Mouse (Mus musculus): ENCODE measurements around the gene Prcp. TPM values are rescaled to one million over a fixed set of nuclear protein-coding genes. Genes with fewer than 3 reads are reported as not detected.
"Not testable (repeated sequence)": the region's sequence is repeated elsewhere in the genome, so short reads cannot be mapped to it uniquely, and the experiment has no call there.

Gene Prcp
- polyA plus RNA-seq, 1 experiment from 2014 or later = 21.1 TPM

DNA sequence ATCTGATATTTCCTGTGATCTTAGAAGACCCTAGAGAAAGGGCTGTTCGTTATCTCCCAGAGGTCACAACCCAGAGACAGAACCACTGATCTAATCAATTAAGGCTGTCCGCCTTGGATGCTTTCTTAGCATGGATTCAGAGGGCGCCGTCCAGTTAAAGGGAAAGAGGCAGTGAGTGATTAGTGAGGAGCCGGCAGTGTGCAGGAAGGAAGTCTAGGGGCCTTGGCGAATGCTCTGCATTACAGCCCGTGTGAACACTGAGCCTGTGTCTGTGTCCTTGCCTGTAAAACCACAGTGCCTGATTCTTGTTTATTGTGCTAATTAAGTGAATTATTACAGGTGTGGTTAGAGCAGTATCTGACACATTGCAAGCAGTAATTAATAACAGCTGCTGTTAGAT, 30.0 kb downstream of the Prcp start:
- not testable (repeated sequence) for H3K9me3 ChIP-seq (ENCODE audit: control insufficient read depth, low read length); DNase-seq (ENCODE audit: low spot score); H3K4me2 ChIP-seq (replicated peaks); H3K27ac ChIP-seq; H3K4me1 ChIP-seq (replicated peaks; ENCODE audit: control insufficient read depth, insufficient read depth, low read length); H3K27me3 ChIP-seq (ENCODE audit: control insufficient read depth, insufficient read depth, low read length); H3K36me3 ChIP-seq (replicated peaks; ENCODE audit: control insufficient read depth, insufficient read depth); H3K4me3 ChIP-seq (replicated peaks; ENCODE audit: low read length); H3K9ac ChIP-seq
- WGBS = 53% methylated on average over 7 of the region's 7 CpGs
- peak; percentile 55; the same call in 1 of the 2 replicates for ATAC-seq (ENCODE audit: low FRiP score)

DNA sequence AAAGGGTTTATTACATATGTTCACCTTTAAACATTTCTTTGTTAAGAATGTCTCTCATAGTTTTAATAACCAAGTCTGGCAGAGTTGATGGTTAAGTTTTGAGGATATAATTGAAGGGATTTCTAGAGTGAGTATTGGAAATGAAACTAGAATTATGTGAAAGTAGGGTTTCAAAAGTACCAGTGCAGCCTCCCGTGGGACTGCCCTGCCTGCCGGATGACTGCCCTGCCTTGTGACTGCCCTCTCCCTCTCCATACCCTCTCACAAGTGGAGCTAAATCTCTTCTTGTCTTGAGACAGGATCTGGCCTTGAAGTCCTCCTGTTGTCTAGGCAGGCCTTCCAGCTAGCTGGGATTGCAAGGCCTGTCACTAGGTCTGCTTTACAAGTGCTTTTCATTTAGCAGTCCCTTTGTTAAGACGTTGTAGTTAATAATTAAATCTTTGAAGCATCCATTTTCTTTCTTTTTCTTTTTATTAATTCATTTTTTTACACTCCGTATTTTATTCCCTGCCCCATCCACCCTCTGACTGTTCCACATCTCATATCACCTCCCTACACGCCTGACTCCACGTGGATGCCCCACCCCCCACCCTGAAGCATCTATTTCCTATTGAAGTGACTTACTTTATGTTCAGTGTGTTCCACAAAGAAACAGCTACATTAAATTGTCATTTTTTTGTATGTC, 46.0 kb downstream of the Prcp start:
- H3K36me3 ChIP-seq (replicated peaks; ENCODE audit: control insufficient read depth, insufficient read depth) = no peaks in the 10 kb centered on the region
- H3K27me3 ChIP-seq (ENCODE audit: control insufficient read depth, insufficient read depth, low read length) = no peaks in the 10 kb centered on the region
- H3K4me2 ChIP-seq (replicated peaks) = no peak overlapping the region
- ATAC-seq (ENCODE audit: low FRiP score) (no peak), DNase-seq (ENCODE audit: low spot score) (no peak)
- no peak overlapping the region for H3K9ac ChIP-seq
- 78% methylated on average over 6 of the region's 6 CpGs for WGBS
- no peaks in the 10 kb centered on the region for H3K4me1 ChIP-seq (replicated peaks; ENCODE audit: control insufficient read depth, insufficient read depth, low read length)
- H3K4me3 ChIP-seq (replicated peaks; ENCODE audit: low read length) = no peak overlapping the region
- H3K27ac ChIP-seq = no peak overlapping the region
- no peaks in the 10 kb centered on the region for H3K9me3 ChIP-seq (ENCODE audit: control insufficient read depth, low read length)

GRCm38 (mm10) chr7:92920857-92921172, 46.5 kb downstream of the Prcp start:
- ATAC-seq (ENCODE audit: low FRiP score) = no peak
- H3K36me3 ChIP-seq (replicated peaks; ENCODE audit: control insufficient read depth, insufficient read depth) = no peaks in the 10 kb centered on the region
- 67% methylated on average over 2 of the region's 2 CpGs for WGBS
- H3K4me2 ChIP-seq (replicated peaks) = no peak overlapping the region
- no peaks in the 10 kb centered on the region for H3K4me1 ChIP-seq (replicated peaks; ENCODE audit: control insufficient read depth, insufficient read depth, low read length)
- H3K9me3 ChIP-seq (ENCODE audit: control insufficient read depth, low read length) = no peaks in the 10 kb centered on the region
- no peak for DNase-seq (ENCODE audit: low spot score)
- H3K27ac ChIP-seq = no peak overlapping the region
- H3K9ac ChIP-seq = no peak overlapping the region
- no peak overlapping the region for H3K4me3 ChIP-seq (replicated peaks; ENCODE audit: low read length)
- H3K27me3 ChIP-seq (ENCODE audit: control insufficient read depth, insufficient read depth, low read length) = no peaks in the 10 kb centered on the region

DNA sequence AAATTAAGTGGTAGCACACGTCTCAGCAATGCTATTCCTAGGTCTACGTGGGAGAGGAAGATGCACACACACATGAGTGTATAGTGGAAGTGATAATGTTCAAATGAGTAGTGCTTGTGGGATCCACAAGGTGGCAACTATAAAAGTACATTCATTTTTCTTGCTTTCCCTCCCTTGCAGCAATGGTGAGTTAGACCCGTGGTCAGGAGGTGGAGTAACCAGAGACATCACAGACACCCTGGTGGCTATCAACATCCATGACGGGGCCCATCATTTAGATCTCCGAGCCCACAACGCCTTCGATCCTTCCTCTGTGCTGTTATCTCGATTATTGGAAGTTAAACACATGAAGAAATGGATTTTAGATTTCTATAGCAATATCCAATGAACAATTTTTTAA, 58.5 kb downstream of the Prcp start:
- Histone ChIP-seq H3K27ac (no peak overlapping the region), H3K4me1 (replicated peaks; ENCODE audit: control insufficient read depth, insufficient read depth, low read length) (no peaks in the 10 kb centered on the region), H3K36me3 (replicated peaks; ENCODE audit: control insufficient read depth, insufficient read depth) (no peaks in the 10 kb centered on the region), H3K4me3 (replicated peaks; ENCODE audit: low read length) (no peak overlapping the region), H3K9ac (no peak overlapping the region), H3K4me2 (replicated peaks) (no peak overlapping the region), H3K9me3 (ENCODE audit: control insufficient read depth, low read length) (no peaks in the 10 kb centered on the region), H3K27me3 (ENCODE audit: control insufficient read depth, insufficient read depth, low read length) (no peaks in the 10 kb centered on the region)
- DNase-seq (ENCODE audit: low spot score) (no peak), ATAC-seq (ENCODE audit: low FRiP score) (no peak)
- 89% methylated on average over 8 of the region's 8 CpGs for WGBS

DNA sequence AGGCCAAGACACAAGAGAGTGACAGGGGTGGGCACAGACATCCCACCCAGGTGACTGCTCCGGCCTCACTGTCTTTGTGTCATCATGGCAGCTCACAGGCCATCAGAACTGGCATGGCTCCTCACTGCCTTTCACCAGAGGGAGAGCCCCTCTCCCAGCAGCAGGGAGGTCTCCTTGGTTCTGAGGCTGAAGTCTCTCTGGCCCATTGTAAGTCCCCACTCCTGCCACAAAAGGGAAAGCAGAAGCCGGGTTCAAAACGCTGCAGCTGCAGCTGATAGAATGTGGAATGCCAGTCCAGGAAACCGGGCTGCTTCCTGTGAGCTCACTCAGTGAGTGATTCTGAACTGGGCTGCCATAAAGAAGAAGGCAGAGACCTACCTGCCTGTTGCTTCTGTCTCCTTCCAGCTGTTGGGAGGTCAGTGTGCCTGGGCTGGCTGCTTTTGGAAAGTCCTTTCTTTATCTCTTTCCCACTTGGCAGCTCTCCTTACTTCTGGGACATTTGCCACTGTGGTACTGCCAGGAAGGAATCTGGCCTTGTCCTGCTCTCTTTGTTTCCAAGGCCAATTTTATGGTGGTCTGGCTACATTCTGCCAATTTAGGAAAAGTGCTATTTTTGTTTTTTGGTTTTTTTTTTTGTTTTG, 59.2 kb downstream of the Prcp start:
- 71% methylated on average over 4 of the region's 4 CpGs for WGBS
- ATAC-seq (ENCODE audit: low FRiP score) = not testable (repeated sequence)

GRCm38 (mm10) chr7:92936747-92937146, 62.5 kb downstream of the Prcp start:
- WGBS = 60% methylated on average over 5 of the region's 5 CpGs

More for the DNA sequence above, 59.2 kb downstream of the Prcp start:
- H3K27me3 ChIP-seq (ENCODE audit: control insufficient read depth, insufficient read depth, low read length); H3K36me3 ChIP-seq (replicated peaks; ENCODE audit: control insufficient read depth, insufficient read depth); H3K9me3 ChIP-seq (ENCODE audit: control insufficient read depth, low read length); H3K4me2 ChIP-seq (replicated peaks); H3K4me1 ChIP-seq (replicated peaks; ENCODE audit: control insufficient read depth, insufficient read depth, low read length); H3K27ac ChIP-seq; H3K9ac ChIP-seq; DNase-seq (ENCODE audit: low spot score); H3K4me3 ChIP-seq (replicated peaks; ENCODE audit: low read length): not testable (repeated sequence)

DNA sequence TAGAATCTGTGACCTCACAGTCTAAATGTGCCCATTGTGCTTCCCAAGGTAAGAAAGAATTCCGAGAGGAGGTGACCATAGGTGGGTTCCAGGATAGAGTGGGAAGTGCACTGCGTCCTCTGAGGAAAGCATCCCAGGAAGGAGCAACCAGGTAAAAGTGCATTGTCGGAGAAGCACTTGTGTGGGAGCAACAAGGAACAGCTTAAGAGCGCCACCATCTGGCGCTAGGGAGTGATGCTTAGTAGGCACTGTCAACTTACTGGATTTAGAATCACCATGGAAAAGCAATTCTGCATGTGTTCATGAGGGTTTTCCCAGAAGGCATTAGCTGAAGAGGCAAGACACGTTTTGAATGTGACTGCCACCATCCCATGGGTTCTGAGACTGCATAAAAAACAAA, 63.7 kb downstream of the Prcp start:
- no peaks in the 10 kb centered on the region for H3K4me1 ChIP-seq (replicated peaks; ENCODE audit: control insufficient read depth, insufficient read depth, low read length)
- no peak overlapping the region for H3K9ac ChIP-seq
- no peak for DNase-seq (ENCODE audit: low spot score)
- H3K9me3 ChIP-seq (ENCODE audit: control insufficient read depth, low read length) = no peaks in the 10 kb centered on the region
- no peaks in the 10 kb centered on the region for H3K36me3 ChIP-seq (replicated peaks; ENCODE audit: control insufficient read depth, insufficient read depth)
- no peak overlapping the region for H3K27ac ChIP-seq
- no peak overlapping the region for H3K4me3 ChIP-seq (replicated peaks; ENCODE audit: low read length)
- H3K27me3 ChIP-seq (ENCODE audit: control insufficient read depth, insufficient read depth, low read length) = no peaks in the 10 kb centered on the region
- no peak for ATAC-seq (ENCODE audit: low FRiP score)
- no peak overlapping the region for H3K4me2 ChIP-seq (replicated peaks)
- 27% methylated on average over 6 of the region's 6 CpGs for WGBS

More at GRCm38 (mm10) chr7:92936747-92937146, 62.5 kb downstream of the Prcp start:
- no peak overlapping the region for H3K4me2 ChIP-seq (replicated peaks)
- H3K27ac ChIP-seq = no peak overlapping the region
- H3K9me3 ChIP-seq (ENCODE audit: control insufficient read depth, low read length) = no peaks in the 10 kb centered on the region
- no peak overlapping the region for H3K4me3 ChIP-seq (replicated peaks; ENCODE audit: low read length)
- H3K9ac ChIP-seq = no peak overlapping the region
- ATAC-seq (ENCODE audit: low FRiP score) (no peak), DNase-seq (ENCODE audit: low spot score) (no peak)
- H3K36me3 ChIP-seq (replicated peaks; ENCODE audit: control insufficient read depth, insufficient read depth) = no peaks in the 10 kb centered on the region
- H3K4me1 ChIP-seq (replicated peaks; ENCODE audit: control insufficient read depth, insufficient read depth, low read length) = no peaks in the 10 kb centered on the region
- no peaks in the 10 kb centered on the region for H3K27me3 ChIP-seq (ENCODE audit: control insufficient read depth, insufficient read depth, low read length)

GRCm38 (mm10) chr7:92939776-92940175, 65.5 kb downstream of the Prcp start:
- H3K27ac ChIP-seq = no peak overlapping the region
- H3K4me1 ChIP-seq (replicated peaks; ENCODE audit: control insufficient read depth, insufficient read depth, low read length) = no peaks in the 10 kb centered on the region
- no peak overlapping the region for H3K9ac ChIP-seq
- no peak overlapping the region for H3K4me3 ChIP-seq (replicated peaks; ENCODE audit: low read length)
- H3K36me3 ChIP-seq (replicated peaks; ENCODE audit: control insufficient read depth, insufficient read depth) = no peaks in the 10 kb centered on the region
- DNase-seq (ENCODE audit: low spot score) = no peak
- no peak for ATAC-seq (ENCODE audit: low FRiP score)
- H3K27me3 ChIP-seq (ENCODE audit: control insufficient read depth, insufficient read depth, low read length) = no peaks in the 10 kb centered on the region
- no peaks in the 10 kb centered on the region for H3K9me3 ChIP-seq (ENCODE audit: control insufficient read depth, low read length)
- 69% methylated on average over 5 of the region's 5 CpGs for WGBS
- H3K4me2 ChIP-seq (replicated peaks) = no peak overlapping the region

- WGBS = 85% methylated on average over 3 of the region's 3 CpGs
- Histone ChIP-seq H3K4me3 (replicated peaks; ENCODE audit: low read length) (no peak overlapping the region), H3K4me2 (replicated peaks) (no peak overlapping the region), H3K9me3 (ENCODE audit: control insufficient read depth, low read length) (no peaks in the 10 kb centered on the region), H3K27me3 (ENCODE audit: control insufficient read depth, insufficient read depth, low read length) (no peaks in the 10 kb centered on the region), H3K36me3 (replicated peaks; ENCODE audit: control insufficient read depth, insufficient read depth) (no peaks in the 10 kb centered on the region), H3K27ac (no peak overlapping the region), H3K9ac (no peak overlapping the region), H3K4me1 (replicated peaks; ENCODE audit: control insufficient read depth, insufficient read depth, low read length) (no peaks in the 10 kb centered on the region)
- ATAC-seq (ENCODE audit: low FRiP score) = no peak
- DNase-seq (ENCODE audit: low spot score) = no peak
Measured at GRCm38 (mm10) chr7:92950775-92951174, 76.5 kb downstream of the Prcp start.
